Mouse (Mus musculus): ENCODE results near the gene Gm9049.
A peak's percentile ranks its signal among the peaks of the same experiment; 100 is the strongest.
"Not testable (repeated sequence)": the region's sequence is repeated elsewhere in the genome, so short reads cannot be mapped to it uniquely, and the experiment has no call there.

Gene Gm9049

DNA sequence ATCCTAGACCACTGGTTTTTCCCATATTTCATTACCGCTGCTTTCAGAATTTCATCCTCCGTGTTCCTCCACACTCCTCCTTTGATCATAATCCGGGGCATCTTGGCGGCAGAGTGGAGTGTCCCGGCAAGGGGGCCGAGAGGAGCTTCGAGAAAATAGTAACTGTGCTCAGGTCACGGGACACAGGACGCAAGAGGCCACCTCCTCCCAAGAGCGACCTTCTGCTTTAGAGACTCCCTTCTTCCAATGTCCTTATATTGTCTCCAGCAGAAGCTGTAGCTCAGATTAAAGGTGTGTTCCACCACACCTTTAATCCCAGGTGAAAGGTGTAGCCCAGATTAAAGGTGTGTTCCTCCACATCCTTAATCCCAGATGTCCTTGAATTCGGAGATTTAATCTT is at the start of gene Gm9049:
Gm9049 (minus strand) TSS at position 101 of the 400 bp plus-strand sequence.
- not testable (repeated sequence) for DNase-seq

GRCm38 (mm10) chr10:118399917-118400316 is 46.0 kb upstream of the Gm9049 start:
- no peak for DNase-seq

- peak; percentile 81 for DNase-seq
These were observed 16.5 kb upstream of the Gm9049 start for GRCm38 (mm10) chr10:118370443-118370842.

GRCm38 (mm10) chr10:118369518-118369917 is 15.6 kb upstream of the Gm9049 start:
- DNase-seq: no peak

- DNase-seq: not testable (repeated sequence)
These were observed 5.3 kb downstream of the Gm9049 start, which contains the start of gene Gm9048 for GRCm38 (mm10) chr10:118348579-118348978. Gm9048 (minus strand) TSS chr10:118348679.

DNA sequence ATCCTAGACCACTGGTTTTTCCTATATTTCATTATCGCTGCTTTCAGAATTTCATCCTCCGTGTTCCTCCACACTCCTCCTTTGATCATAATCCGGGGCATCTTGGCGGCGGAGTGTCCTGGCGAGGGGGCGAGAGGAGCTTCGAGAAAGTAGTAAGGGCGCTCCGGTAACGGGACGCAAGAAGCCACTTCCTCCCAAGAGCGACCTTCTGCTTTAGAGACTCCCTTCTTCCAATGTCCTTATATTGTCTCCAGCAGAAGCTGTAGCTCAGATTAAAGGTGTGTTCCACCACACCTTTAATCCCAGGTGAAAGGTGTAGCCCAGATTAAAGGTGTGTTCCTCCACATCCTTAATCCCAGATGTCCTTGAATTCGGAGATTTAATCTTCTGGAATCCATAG is 10.8 kb downstream of the Gm9049 start, which contains the start of gene Gm9046:
Gm9046 (minus strand) TSS at position 101 of the 400 bp plus-strand sequence.
- DNase-seq: not testable (repeated sequence)

DNA sequence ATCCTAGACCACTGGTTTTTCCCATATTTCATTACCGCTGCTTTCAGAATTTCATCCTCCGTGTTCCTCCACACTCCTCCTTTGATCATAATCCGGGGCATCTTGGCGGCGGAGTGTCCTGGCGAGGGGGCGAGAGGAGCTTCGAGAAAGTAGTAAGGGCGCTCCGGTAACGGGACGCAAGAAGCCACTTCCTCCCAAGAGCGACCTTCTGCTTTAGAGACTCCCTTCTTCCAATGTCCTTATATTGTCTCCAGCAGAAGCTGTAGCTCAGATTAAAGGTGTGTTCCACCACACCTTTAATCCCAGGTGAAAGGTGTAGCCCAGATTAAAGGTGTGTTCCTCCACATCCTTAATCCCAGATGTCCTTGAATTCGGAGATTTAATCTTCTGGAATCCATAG is 16.2 kb downstream of the Gm9049 start, which contains the start of gene Gm9045:
Gm9045 (minus strand) TSS at position 101 of the 400 bp plus-strand sequence.
- not testable (repeated sequence) for DNase-seq

GRCm38 (mm10) chr10:118332308-118332707 is 21.6 kb downstream of the Gm9049 start, which contains the start of gene Gm9044:
Gm9044 (minus strand) TSS chr10:118332408.
- not testable (repeated sequence) for DNase-seq

DNA sequence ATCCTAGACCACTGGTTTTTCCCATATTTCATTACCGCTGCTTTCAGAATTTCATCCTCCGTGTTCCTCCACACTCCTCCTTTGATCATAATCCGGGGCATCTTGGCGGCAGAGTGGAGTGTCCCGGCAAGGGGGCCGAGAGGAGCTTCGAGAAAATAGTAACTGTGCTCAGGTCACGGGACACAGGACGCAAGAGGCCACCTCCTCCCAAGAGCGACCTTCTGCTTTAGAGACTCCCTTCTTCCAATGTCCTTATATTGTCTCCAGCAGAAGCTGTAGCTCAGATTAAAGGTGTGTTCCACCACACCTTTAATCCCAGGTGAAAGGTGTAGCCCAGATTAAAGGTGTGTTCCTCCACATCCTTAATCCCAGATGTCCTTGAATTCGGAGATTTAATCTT is 27.0 kb downstream of the Gm9049 start, which contains the start of gene Gm9040:
Gm9040 (minus strand) TSS at position 101 of the 400 bp plus-strand sequence.
- not testable (repeated sequence) for DNase-seq

DNA sequence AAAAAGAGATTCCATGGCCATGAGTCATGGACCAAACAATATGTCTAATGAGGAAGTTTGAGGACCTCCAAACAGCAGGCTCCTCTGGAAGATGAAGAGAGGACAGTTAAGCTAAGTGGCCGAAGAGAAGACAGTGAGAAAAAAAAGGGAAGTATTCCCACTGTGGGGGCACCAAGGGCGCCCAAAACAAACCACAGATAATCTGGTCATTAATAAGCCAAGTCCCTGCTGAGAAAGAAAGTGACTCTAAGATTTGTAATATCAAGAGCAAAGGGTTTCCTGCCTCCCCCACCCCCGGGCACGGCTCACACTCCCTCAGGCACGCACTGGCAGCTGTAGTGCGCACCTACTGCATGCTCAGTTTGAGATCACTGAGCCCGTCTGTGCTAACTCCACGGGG is 34.9 kb downstream of the Gm9049 start:
- no peak for DNase-seq

DNA sequence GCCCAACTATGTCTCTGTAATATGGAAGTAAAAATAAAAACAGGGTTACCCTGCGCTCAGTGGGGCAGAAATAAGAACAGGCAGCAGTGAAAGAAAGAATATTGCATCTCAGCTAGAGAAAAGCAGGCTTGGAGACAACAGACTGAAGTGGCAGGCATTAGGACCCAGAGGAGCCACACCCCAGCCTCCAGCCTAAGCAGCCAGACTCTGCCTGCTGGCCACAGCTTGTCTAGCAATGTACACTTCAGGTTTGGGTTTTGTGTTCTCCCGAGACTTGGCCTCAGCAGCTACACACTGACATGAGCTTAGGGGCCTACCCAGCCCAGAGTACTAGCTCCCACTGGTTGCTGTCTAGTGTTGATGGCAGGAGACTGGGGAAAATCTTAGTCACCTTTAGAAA is 51.8 kb downstream of the Gm9049 start:
- not testable (repeated sequence) for DNase-seq
